8 mouse cellular contexts compared by ENCODE assay signal in the genomic region with DNA sequence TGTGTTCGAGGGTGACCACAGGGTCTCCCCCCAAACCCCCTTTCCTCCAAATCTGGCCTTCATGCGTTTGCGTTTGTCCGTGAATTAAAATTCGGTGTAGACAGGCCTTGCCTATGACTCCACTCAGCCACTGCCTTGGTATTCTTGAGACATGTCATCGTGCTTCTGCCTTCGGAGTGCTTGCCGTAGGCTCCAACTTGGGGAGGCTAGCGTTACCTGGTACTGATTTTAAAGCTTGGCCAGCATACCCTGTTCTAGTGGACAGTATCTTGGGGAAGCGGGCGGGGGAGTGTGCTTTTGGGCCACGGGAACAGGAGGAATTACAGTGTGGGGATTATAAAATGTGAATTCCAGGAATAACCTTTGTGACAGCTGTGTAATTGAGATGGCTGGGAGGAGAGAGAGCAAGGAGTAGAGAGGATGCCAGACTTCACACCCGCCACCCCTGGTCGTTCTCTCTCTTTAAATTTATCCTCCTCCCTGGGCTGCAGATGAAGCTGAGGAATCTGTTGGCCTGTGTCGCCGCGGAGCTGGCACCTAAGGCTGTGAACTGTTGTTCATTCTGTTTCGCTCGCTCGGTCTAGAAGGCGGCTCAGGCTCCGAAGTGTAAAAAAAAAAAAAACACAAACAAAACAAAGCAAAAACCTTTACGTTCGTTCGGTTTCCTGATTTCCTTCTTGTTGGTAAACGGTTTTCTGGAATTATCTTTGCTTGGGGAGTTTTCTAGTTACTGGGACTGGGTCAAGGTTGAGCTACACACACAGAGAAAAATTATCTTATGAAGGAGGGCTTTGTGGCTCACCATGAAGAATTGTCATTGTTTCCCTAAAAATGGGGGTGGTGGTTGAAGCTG. TPM values are rescaled to one million over a fixed set of nuclear protein-coding genes. Genes with fewer than 3 reads are reported as not detected.
DNase-seq lines count a peak whose midpoint lies in the region; ATAC-seq and TF ChIP-seq lines count a peak whose summit lies in the region.

No protein-coding gene starts in this region.

- peaks cover 35% of the 10 kb centered on the region for H3K4me1 ChIP-seq in bone marrow macrophage, adult 2 months (ENCODE audit: control insufficient read depth, insufficient read depth, low read length)
- H3K4me1 ChIP-seq in forebrain, embryonic 11.5 days (replicated peaks; ENCODE audit: control insufficient read depth, insufficient read depth, low read length) = peaks cover 20% of the 10 kb centered on the region
- H3K4me1 ChIP-seq in hindbrain, embryonic 12.5 days = peaks cover 50% of the 10 kb centered on the region
- H3K4me1 ChIP-seq in limb, embryonic 14.5 days (ENCODE audit: control insufficient read depth, insufficient read depth, low read length) = peaks cover 41% of the 10 kb centered on the region

- peak overlapping the region; percentile 83 for H3K4me3 ChIP-seq in layer of hippocampus, adult 2 months
- H3K4me3 ChIP-seq in bone marrow macrophage, adult 2 months (ENCODE audit: insufficient read depth, low read length) = peak overlapping the region; percentile 89
- peak overlapping the region; percentile 71 for H3K4me3 ChIP-seq in forebrain, embryonic 11.5 days (ENCODE audit: low read depth, low read length)
- peak overlapping the region; percentile 96 for H3K4me3 ChIP-seq in hindbrain, embryonic 12.5 days
- peak overlapping the region; percentile 98 for H3K4me3 ChIP-seq in limb, embryonic 14.5 days (replicated peaks; ENCODE audit: low read length)

- TF ChIP-seq POLR2A in bone marrow macrophage, adult 2 months (IDR thresholded peaks at IDR 0.05; ENCODE audit: borderline replicate concordance, low read depth, low read length) = no peak
- TF ChIP-seq POLR2A in limb, embryonic 14.5 days (IDR thresholded peaks at IDR 0.05; ENCODE audit: borderline replicate concordance, extremely low read depth, insufficient read depth, insufficient read length) = no peak

- ATAC-seq in forebrain, embryonic 11.5 days (replicated peaks; ENCODE audit: low FRiP score) = no peak
- ATAC-seq in hindbrain, embryonic 12.5 days (ENCODE audit: low FRiP score) = no peak
- peak; percentile 13 for ATAC-seq in limb, embryonic 14.5 days (ENCODE audit: low FRiP score, low read depth)

- under 1% methylated on average over 26 of the region's 26 CpGs for WGBS in forebrain, embryonic 11.5 days
- under 1% methylated on average over 26 of the region's 26 CpGs for WGBS in hindbrain, embryonic 12.5 days
- under 1% methylated on average over 26 of the region's 26 CpGs for WGBS in limb, embryonic 14.5 days

- TF ChIP-seq CTCF in layer of hippocampus, adult 2 months (conservative IDR thresholded peaks at IDR 0.05) = no peak
- TF ChIP-seq CTCF in bone marrow macrophage, adult 2 months (IDR thresholded peaks at IDR 0.05; ENCODE audit: low read depth, low read length) = no peak

- peak overlapping the region; percentile 90 for H3K27ac ChIP-seq in layer of hippocampus, adult 2 months
- peak overlapping the region; percentile 77 for H3K27ac ChIP-seq in bone marrow macrophage, adult 2 months (ENCODE audit: insufficient read depth, low read depth, low read length)
- H3K27ac ChIP-seq in forebrain, embryonic 11.5 days (ENCODE audit: low read depth, low read length) = peak overlapping the region; percentile 96
- H3K27ac ChIP-seq in hindbrain, embryonic 12.5 days = peak overlapping the region; percentile 100
- peak overlapping the region; percentile 98 for H3K27ac ChIP-seq in limb, embryonic 14.5 days (replicated peaks; ENCODE audit: low read depth, low read length)

- H3K9me3 ChIP-seq in forebrain, embryonic 11.5 days (ENCODE audit: control insufficient read depth, low read length) = no peaks in the 10 kb centered on the region
- no peaks in the 10 kb centered on the region for H3K9me3 ChIP-seq in hindbrain, embryonic 12.5 days (replicated peaks)
- H3K9me3 ChIP-seq in limb, embryonic 14.5 days (ENCODE audit: control insufficient read depth, low read length) = no peaks in the 10 kb centered on the region

- no peak for DNase-seq in layer of hippocampus, adult 2 months (ENCODE audit: low spot score in 2 of 2)
- DNase-seq in layer of hippocampus, adult 9-10 months (ENCODE audit: low spot score) = no peak
- peak; percentile 62 for DNase-seq in forebrain, embryonic 11.5 days (ENCODE audit: low spot score)
- peak; percentile 72 for DNase-seq in limb, embryonic 14.5 days (ENCODE audit: low spot score)
- peak; percentile 70 for DNase-seq in naive thymus-derived CD4-positive, alpha-beta T cell, adult 2 months (ENCODE audit: low read depth)
- no peak for DNase-seq in urinary bladder, postnatal 4 days (ENCODE audit: low spot score in 2 of 2)

- H3K9ac ChIP-seq in forebrain, embryonic 11.5 days (ENCODE audit: low read length) = peak overlapping the region; percentile 100
- peak overlapping the region; percentile 100 for H3K9ac ChIP-seq in hindbrain, embryonic 12.5 days
- H3K9ac ChIP-seq in limb, embryonic 14.5 days (ENCODE audit: low read depth, low read length, severe bottlenecking) = peak overlapping the region; percentile 100

- no peaks in the 10 kb centered on the region for H3K36me3 ChIP-seq in forebrain, embryonic 11.5 days (ENCODE audit: control insufficient read depth, insufficient read depth, low read length)
- peaks cover 15% of the 10 kb centered on the region for H3K36me3 ChIP-seq in hindbrain, embryonic 12.5 days
- peaks cover 27% of the 10 kb centered on the region for H3K36me3 ChIP-seq in limb, embryonic 14.5 days (ENCODE audit: control insufficient read depth, insufficient read depth, low read length)

- H3K4me2 ChIP-seq in forebrain, embryonic 11.5 days (ENCODE audit: low read depth, low read length, severe bottlenecking) = peak overlapping the region; percentile 79
- H3K4me2 ChIP-seq in hindbrain, embryonic 12.5 days (replicated peaks) = peak overlapping the region; percentile 75
- H3K4me2 ChIP-seq in limb, embryonic 14.5 days (replicated peaks; ENCODE audit: low read depth, low read length, severe bottlenecking) = peak overlapping the region; percentile 79

- no peaks in the 10 kb centered on the region for H3K27me3 ChIP-seq in forebrain, embryonic 11.5 days (ENCODE audit: control insufficient read depth, insufficient read depth, low read length)
- H3K27me3 ChIP-seq in hindbrain, embryonic 12.5 days = no peaks in the 10 kb centered on the region
- H3K27me3 ChIP-seq in limb, embryonic 14.5 days (ENCODE audit: control insufficient read depth, insufficient read depth, low read length) = no peaks in the 10 kb centered on the region

RNA-seq across cellular contexts. Expression of gene Map4k4, which starts 1.4 kb away (rescaled TPM):
- 100 to 1,000 TPM; 134 to 145 TPM for total RNA-seq in layer of hippocampus, adult 2 months (2021)
- 54.5 and 62.5 TPM in 2 replicates for polyA plus RNA-seq in bone marrow macrophage, adult 2 months (2012; ENCODE audit: insufficient read depth, insufficient read length, missing spikeins)
- 52.4 and 58.2 TPM in 2 replicates for polyA plus RNA-seq in forebrain, embryonic 11.5 days (2014; fragmentation: Nextera tagmentation; extraction: Ambion mirVana)
- 65.6 and 66.2 TPM in 2 replicates for polyA plus RNA-seq in hindbrain, embryonic 12.5 days (2016; fragmentation: Nextera tagmentation; extraction: Ambion mirVana)
- polyA plus RNA-seq in limb, embryonic 14.5 days (2012; rRNA removed) = 221 and 237 TPM in 2 replicates
- polyA plus RNA-seq in limb, embryonic 14.5 days (2014; fragmentation: Nextera tagmentation; extraction: Ambion mirVana) = 40.4 and 50.4 TPM in 2 replicates

Comparison
In these comparisons a context has a peak if more than half of its experiments do, and no peak if none do; other contexts are left out.
1. DNase-seq: peak in forebrain, embryonic 11.5 days (single experiment), limb, embryonic 14.5 days (single experiment) and naive thymus-derived CD4-positive, alpha-beta T cell, adult 2 months (single experiment); none in layer of hippocampus, adult 2 months (0 of 2), layer of hippocampus, adult 9-10 months (single experiment) and urinary bladder, postnatal 4 days (0 of 2).
2. Peak in every context shown above with its lines, with median percentiles within 50 percentile points of each other: H3K27ac ChIP-seq, H3K4me3 ChIP-seq, H3K4me2 ChIP-seq and H3K9ac ChIP-seq.